Mouse (Mus musculus): ENCODE data around the gene Ccdc106.

- TF ChIP-seq HCFC1 (IDR thresholded peaks at IDR 0.05; ENCODE audit: borderline replicate concordance, insufficient read depth, low read length) (no peak), ZC3H11A (IDR thresholded peaks at IDR 0.05; ENCODE audit: borderline replicate concordance, low read depth, low read length) (no peak), ZNF384 (IDR thresholded peaks at IDR 0.05; ENCODE audit: low read depth, low read length) (no peak), MAFK (IDR thresholded peaks at IDR 0.05; ENCODE audit: insufficient read depth, low read depth, low read length) (no peak)
Observed at GRCm38 (mm10) chr7:5020685-5021084, 332 bp downstream of the Ccdc106 start.

Data from ES-E14 (cell line).